Mouse (Mus musculus): ENCODE measurements at regions not wholly inside any gene's neighbourhood (a gene's known extent, or its start where the extent isn't known, plus 50 kb on each side); places are given as distances from the start of the nearest gene placed in this dataset.

GRCm38 (mm10) chr1:69746575-69747290, 59.7 kb upstream of the Ikzf2 start:
- DNase-seq (ENCODE audit: extremely low read depth, low read depth), result peak; percentile 74

GRCm38 (mm10) chr1:69752724-69753123, 65.7 kb upstream of the Ikzf2 start:
- DNase-seq (ENCODE audit: extremely low read depth, low read depth), result no peak

- DNase-seq (ENCODE audit: extremely low read depth, low read depth), result no peak
These were observed 69.1 kb upstream of the Spag16 start for GRCm38 (mm10) chr1:69757702-69758101.

- DNase-seq (ENCODE audit: extremely low read depth, low read depth), result peak; percentile 32
These were observed 67.2 kb upstream of the Spag16 start for GRCm38 (mm10) chr1:69759544-69759943.

- DNase-seq (ENCODE audit: extremely low read depth, low read depth), result no peak
These were observed 58.1 kb upstream of the Spag16 start for GRCm38 (mm10) chr1:69768714-69769113.

GRCm38 (mm10) chr1:69770209-69770608, 56.6 kb upstream of the Spag16 start:
- DNase-seq (ENCODE audit: extremely low read depth, low read depth), result peak; percentile 24

GRCm38 (mm10) chr1:69771436-69771835, 55.3 kb upstream of the Spag16 start:
- DNase-seq (ENCODE audit: extremely low read depth, low read depth), result no peak

- peak; percentile 40 for DNase-seq (ENCODE audit: extremely low read depth, low read depth)
These were observed 51.2 kb upstream of the Spag16 start for GRCm38 (mm10) chr1:69775589-69775988.
